Mouse (Mus musculus) gastrocnemius, postnatal 25 days (tissue): Measurements from ENCODE around the gene Iffo2. TPM values are rescaled to one million over a fixed set of nuclear protein-coding genes. Genes with fewer than 3 reads are reported as not detected.
"Not testable (repeated sequence)": the region's sequence is repeated elsewhere in the genome, so short reads cannot be mapped to it uniquely, and the experiment has no call there.

Experiments
- DNase-seq: peaks from one replicate; pipeline ENCODE4 v3.0.0; 2022
- long read RNA-seq, 2 experiments: library from polyadenylated mRNA; stranded (forward); transcript quantifications; one replicate each; pipeline ENCODE4 v2.0.0; 2021
- total RNA-seq, 2 experiments: library from RNA; stranded (reverse); gene quantifications; 1 replicate in 1 of 2; 2 replicates in 1 of 2; pipeline ENCODE4 v1.2.3; 2021

The Iffo2 gene
- total RNA-seq, result 1 to 10 TPM; 2.2 to 2.7 TPM
- long read RNA-seq, experiment 1, result 0 reads
- long read RNA-seq, experiment 2, result 0 reads

- DNase-seq, result not testable (repeated sequence)
These were observed at the start of gene Iffo2 for GRCm38 (mm10) chr4:139530248-139530647. Iffo2 (plus strand) TSS chr4:139530548.

- no peak for DNase-seq
These were observed 48.9 kb upstream of the Iffo2 start for GRCm38 (mm10) chr4:139481400-139481799.

GRCm38 (mm10) chr4:139483461-139484105 lies 46.8 kb upstream of the Iffo2 start:
- no peak for DNase-seq

- no peak for DNase-seq
These were observed 45.9 kb upstream of the Iffo2 start for GRCm38 (mm10) chr4:139484496-139484895.

- no peak for DNase-seq
These were observed 43.3 kb upstream of the Iffo2 start for GRCm38 (mm10) chr4:139487085-139487484.

- DNase-seq, result no peak
These were observed 42.0 kb upstream of the Iffo2 start for GRCm38 (mm10) chr4:139488325-139488724.

- no peak for DNase-seq
These were observed 40.4 kb upstream of the Iffo2 start for GRCm38 (mm10) chr4:139489946-139490345.

- peak; percentile 78 for DNase-seq
These were observed 39.8 kb upstream of the Iffo2 start for GRCm38 (mm10) chr4:139490413-139491055.

GRCm38 (mm10) chr4:139491541-139492170 lies 38.7 kb upstream of the Iffo2 start:
- DNase-seq, result no peak

GRCm38 (mm10) chr4:139492258-139492833 lies 38.0 kb upstream of the Iffo2 start:
- no peak for DNase-seq

GRCm38 (mm10) chr4:139493227-139494025 lies 36.9 kb upstream of the Iffo2 start:
- no peak for DNase-seq

- DNase-seq, result peak; percentile 76
These were observed 29.5 kb upstream of the Iffo2 start for GRCm38 (mm10) chr4:139500814-139501213.

- no peak for DNase-seq
These were observed 28.6 kb upstream of the Iffo2 start for GRCm38 (mm10) chr4:139501702-139502101.

- DNase-seq, result no peak
These were observed 26.4 kb upstream of the Iffo2 start for GRCm38 (mm10) chr4:139503919-139504318.

- DNase-seq, result no peak
These were observed 24.6 kb upstream of the Iffo2 start for GRCm38 (mm10) chr4:139505716-139506115.

GRCm38 (mm10) chr4:139506727-139507126 lies 23.6 kb upstream of the Iffo2 start:
- no peak for DNase-seq

GRCm38 (mm10) chr4:139509069-139509468 lies 21.3 kb upstream of the Iffo2 start:
- no peak for DNase-seq

- DNase-seq, result no peak
These were observed 18.8 kb upstream of the Iffo2 start for GRCm38 (mm10) chr4:139511557-139511956.

- no peak for DNase-seq
These were observed 17.4 kb upstream of the Iffo2 start for GRCm38 (mm10) chr4:139512985-139513384.

GRCm38 (mm10) chr4:139519221-139519620 lies 11.1 kb upstream of the Iffo2 start:
- DNase-seq, result no peak

GRCm38 (mm10) chr4:139521926-139522325 lies 8.4 kb upstream of the Iffo2 start:
- no peak for DNase-seq

- DNase-seq, result no peak
These were observed 3.9 kb upstream of the Iffo2 start for GRCm38 (mm10) chr4:139526475-139526874.
